Mouse (Mus musculus): ENCODE measurements around the gene Pcdh15.

The Pcdh15 gene

DNA sequence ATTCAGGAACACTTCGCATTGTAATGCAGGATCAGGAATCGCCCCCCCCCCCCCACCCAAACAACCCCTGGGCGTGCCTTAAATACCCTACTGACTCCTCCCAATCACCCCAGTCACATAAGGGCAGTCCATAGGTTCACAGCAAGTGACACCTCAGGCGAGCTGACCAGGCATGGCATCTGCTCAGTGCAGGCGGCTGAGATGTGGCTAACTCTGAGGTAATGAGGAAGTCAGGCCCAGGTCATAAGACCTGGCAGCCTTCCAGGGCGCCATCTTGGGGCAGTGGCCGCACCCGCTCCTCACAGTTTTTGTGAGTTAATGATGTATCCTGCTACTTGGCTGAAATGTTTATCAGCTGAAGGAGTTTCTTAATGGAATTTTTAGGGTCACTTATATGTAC lies 713.2 kb downstream of the Pcdh15 start:
- DNase-seq (ENCODE audit: low read depth, low spot score): no peak

DNA sequence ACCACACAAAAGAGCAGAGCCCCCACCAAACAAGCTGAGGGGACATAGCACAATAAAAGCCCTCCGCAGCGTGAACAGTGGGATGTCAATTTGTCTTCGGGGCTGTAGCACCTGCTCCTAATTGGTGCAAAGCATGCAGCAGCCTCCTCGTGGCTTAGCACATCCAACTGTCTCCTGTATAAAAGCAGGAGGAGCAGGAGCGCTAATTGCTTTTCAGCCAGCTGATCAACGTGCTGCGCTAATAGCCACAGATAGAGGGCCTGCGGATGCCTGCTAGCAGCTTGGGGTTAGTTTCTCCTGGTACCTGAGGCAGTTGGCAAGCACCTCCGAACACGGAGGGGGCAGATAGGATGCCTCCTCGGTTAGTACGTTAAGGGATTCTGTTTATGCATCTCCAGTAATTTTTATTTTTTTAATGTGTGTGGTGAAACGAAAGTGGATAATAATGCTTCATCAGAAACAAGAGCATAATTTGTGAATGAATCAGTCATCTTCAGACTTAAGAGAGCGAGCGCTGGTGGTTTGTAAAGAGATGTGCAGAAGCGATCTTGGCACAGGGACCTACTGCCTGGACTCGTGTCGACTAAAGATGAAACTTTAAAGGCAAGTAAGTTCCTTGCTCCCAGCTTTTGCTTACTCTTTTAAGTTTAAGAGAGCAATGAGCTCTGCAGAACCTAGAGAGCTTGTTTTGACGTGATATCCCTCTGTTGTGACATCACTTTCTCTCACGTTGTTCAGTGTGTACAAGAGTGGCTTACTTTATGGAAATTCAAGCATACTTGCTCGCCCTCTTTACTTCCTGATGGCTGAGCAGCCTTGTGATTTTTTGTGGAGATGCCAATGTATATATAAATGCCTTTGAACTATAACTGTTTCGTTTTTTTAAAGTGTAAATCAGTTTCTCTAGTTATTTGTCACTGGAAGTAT lies 722.8 kb downstream of the Pcdh15 start:
- DNase-seq (ENCODE audit: low read depth, low spot score): no peak

DNA sequence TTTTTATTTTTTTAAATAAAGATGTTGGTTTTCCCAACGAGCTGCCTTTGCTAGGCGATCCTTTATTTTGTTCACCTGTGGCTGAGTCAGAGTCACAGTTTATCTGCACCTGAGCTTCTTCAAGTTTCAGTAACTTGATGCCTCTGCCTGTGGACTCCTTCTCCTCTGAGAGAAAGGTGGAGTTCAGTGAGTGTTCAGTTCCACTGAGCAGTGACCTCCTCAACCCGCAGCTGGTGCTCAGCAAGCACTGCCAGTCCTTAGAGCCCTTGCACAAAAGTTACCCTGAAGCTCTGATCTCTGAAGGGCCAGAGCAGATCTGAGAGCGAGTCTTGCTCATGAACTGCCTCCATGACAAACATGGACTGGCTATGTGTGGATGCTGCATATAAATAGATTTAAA lies 724.1 kb downstream of the Pcdh15 start:
- no peak for DNase-seq (ENCODE audit: low read depth, low spot score)

DNA sequence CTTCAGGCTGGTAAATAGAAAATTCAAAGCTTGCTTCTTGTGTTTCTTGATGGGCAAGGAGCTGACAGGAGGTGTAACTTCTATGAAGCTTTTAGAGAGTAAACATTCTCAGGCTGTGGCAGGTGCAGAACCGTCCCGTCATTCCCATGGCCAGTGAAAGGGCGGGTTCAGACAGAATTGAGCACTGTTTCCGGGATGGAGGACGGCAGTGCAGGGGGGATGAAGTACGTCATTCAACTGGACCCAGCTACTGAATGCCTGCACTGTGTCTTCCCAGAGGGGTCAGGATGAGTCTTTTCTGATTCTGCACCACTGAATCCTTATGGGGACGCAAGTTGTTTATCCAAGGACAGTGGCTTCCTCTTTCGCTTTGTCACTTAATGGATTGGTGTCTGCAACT lies 727.2 kb downstream of the Pcdh15 start:
- no peak for DNase-seq (ENCODE audit: low read depth, low spot score)

DNA sequence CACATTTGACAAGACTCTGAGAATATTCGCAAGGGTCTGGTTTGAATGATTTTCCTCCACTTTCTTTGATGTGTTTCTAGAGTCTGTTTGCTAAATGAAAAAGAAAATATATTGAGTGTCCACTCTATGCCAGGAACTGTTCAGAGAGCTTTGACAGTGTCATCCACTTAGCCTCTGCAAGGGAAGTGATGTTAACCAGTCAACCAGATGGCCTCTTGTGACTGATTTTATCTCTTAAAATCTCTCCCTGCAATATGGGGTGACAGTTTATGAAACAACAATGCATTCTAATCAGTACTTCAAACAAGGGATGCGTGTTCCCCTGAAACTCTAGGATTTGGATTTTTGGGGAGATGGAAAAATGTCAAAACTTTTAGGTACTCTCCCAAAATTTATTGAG lies 729.6 kb downstream of the Pcdh15 start:
- no peak for DNase-seq (ENCODE audit: low read depth, low spot score)

DNA sequence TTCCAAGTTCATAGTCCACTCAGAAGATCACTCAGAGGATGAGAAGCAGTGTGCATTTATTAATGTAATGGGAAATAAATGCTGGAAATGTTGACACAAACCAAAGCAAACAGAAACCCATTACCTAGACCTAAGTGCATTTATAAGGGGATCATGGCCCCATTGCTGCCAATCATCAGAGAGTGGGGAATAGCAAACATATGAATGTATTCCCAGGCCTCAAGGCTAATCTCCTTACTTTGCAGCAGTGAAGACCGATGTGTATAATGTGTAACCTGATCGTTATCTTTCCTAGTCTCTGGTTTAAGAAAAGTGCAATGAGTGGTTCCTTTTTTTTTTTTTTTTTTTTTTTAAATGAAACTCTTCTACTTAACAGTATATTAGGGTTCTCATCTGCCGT lies 745.9 kb downstream of the Pcdh15 start:
- no peak for DNase-seq (ENCODE audit: low read depth, low spot score)

DNA sequence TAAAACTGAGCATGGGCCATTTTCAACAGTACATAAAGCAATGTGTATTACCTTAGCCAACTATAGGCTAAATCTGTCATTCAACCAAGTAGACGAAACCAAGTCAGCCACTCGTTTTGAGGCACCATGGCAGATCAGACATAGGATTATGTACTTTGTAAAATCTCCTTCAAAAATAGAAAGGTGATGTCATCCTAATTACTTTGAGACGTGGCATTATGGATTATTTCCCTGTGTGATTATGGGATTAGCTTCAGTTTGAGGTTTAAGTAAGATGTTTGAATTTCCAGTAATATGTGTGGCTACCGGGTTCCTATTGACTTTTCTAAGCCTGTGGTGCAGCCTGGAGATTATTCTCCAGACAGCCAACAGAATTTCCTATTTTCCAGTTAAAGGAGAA lies 763.0 kb downstream of the Pcdh15 start:
- no peak for DNase-seq (ENCODE audit: low read depth, low spot score)

DNA sequence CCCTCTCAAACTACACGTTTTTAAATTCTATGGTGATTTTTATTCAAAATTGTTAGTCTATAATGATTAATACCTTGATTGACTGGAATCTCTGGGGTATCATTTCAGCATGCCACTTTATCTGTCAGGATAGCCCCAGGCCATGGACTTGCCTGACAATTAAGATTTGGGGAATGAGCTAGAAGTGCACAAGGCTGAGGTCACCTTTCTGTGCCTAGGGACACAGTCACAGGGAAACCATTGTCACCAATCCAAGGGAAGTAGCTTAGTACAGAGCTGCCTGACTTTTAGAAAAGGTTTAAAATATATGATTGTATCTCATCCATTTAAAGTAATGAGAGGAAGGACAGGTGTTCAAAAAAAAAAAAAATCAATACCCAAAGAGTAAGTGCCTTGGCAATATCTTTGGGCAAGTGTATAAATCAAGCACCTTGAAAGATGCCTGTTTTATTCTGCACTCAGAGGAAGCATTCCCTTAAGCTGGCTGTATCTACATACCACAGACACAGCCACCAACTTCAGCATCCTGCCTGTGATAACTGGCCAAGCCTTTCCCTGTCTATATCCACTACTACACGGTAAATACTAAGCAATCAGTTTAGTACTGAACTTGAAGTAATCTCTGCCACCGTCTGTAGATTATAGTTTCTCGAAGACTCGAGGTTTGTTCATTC lies 779.0 kb downstream of the Pcdh15 start:
- no peak for DNase-seq (ENCODE audit: low read depth, low spot score)

DNA sequence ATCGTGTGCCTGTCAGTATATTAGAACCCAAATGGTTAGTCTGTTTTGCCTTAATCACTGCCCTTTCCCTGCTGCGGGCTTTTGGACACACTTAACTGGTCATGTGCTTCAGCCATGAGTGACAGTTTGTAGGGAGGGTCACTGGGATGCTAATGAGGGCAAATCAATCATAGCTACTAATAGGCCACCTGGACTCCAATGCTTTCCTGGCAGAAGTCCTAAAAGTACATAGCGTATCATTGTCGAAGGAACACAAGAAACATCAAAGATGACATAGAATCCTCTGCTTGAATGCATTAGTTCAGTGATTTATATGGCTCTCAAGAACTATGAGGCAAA lies 779.6 kb downstream of the Pcdh15 start:
- no peak for DNase-seq (ENCODE audit: low read depth, low spot score)

DNA sequence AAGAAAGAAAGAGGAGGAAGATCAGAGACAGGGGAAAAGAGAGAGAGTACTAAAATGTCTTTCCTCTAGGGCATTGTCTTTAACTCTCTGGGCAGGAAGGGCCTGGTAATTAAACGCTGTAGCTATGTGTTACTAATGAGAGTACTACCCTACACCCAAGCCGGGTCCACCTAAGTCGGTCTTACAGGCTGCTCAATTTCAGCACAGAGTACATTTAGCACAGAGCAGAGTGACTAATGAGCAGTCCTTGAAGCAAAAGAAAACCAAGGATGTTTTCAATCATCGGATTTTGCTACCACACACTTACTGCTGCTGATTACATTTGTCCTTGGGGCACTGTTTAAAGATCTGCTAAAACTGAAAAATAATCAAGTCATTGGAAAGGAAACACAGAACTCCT lies 788.6 kb downstream of the Pcdh15 start:
- no peak for DNase-seq (ENCODE audit: low read depth, low spot score)

DNA sequence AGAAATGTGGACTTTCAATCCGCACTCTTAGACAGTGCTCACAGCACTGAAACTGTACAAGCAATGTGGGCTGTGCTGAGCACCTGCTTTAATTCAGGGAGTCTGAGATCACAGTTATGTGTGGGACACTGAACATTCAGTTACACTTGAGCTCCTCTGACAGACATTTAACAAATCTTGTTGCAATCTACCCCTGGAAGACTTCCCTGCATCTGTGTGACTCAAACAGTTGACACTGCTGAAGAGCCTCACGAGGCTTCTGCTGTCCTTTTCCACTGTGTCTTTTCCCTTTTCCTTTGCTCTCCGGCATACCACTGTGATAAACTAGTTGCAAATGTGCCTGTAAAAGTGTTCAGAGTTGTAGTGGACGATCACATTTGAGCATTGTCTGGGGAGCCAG lies 793.1 kb downstream of the Pcdh15 start:
- no peak for DNase-seq (ENCODE audit: low read depth, low spot score)

DNA sequence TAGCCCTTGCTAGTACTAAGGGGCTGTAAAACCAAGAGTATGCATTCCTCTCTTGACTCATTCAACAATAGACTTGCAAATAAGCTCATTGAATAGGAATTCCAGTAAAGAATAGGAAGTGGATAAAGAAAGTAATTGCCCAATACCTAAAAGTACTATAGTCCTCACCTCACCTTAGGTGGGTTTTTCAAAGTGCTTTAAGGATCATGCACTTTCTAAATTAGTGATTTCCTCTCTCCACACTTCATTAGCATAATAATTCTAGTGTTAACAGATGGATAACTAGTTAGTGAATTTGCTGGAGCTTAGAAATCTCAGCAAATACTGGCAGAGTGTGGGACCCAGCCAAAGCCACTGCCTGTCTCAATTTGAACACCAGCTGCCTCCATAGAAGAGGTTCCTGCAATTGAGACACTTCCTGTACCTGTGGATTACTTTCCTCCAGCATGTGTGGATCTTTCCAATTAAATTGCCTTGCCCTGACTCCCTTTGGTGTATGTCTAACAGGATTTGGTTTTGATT lies 797.0 kb downstream of the Pcdh15 start:
- DNase-seq (ENCODE audit: low read depth, low spot score): no peak

DNA sequence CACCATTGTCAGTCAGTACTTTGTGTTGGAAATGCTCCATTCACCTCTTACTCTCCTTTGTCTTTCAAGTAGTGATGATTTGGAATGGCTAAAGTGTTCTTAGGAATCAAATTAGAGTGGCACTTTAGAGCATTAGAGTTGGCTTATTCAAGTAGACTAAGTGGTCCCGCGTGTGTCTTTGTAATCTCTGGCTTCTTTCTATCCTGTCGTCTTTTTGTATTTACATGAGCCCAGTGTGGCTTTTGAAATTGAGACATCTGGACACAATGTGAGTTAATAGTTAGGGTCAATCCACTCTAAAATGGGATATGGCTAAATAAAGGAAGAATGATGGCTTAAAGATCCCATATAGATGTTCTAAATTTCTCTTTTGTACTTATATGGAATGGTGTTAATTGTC lies 800.0 kb downstream of the Pcdh15 start:
- no peak for DNase-seq (ENCODE audit: low read depth, low spot score)

DNA sequence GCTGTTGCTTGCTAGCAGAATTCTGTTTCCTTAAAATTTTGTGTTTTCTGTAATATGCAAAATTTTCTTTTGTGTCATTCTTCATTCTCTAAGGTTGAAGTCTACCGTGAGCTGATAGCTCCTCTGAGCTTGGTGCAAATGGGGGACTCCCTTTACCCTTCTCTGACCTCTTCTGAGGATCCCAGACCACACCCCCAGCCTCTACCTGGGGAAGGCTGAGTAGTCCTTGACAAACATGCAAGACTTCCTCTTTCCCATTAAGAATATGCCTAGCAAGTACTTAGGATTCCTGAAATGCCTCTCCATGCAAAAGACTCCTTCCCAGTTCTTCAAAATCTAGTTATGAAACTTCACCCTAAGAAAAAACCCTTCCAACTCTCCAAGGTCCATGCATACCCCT lies 808.5 kb downstream of the Pcdh15 start:
- DNase-seq (ENCODE audit: low read depth, low spot score): no peak

DNA sequence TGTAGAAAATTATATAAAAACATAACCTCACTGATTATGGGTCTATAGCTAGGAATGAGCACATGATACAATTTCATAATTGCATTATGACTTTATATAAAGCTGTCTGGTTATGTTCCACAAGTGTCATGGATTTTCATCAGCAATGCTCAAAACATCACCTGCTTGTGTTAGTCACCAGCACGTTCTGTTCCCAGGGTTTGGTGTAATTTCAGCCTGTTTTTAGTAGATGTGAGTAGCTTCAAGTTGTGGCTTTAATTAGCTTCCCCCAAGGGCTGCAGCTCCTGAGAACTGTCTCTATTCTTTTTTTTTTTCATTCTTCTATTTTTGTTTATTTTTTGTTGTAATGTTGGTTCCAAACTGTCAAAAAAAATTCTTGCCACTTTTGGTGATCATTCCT lies 809.4 kb downstream of the Pcdh15 start:
- DNase-seq (ENCODE audit: low read depth, low spot score): no peak

DNA sequence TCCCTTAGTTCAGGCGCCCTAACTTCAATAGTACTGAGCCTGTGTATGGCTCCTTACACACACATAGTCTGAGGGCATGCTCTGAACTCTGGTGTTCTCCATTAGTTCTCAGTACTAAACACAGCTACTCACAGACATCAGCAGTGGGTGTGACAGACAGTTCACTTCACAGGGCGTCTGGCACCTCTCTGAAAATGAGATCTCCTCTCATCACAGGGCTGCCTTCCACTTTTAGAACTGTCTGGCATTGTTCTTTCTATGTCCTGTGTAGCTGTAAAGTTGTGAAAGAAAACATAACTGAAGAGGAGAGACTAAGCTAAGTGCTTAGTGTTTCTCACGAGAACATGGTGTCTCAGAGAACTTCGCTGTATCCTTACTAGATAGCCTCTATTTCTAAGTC lies 816.0 kb downstream of the Pcdh15 start:
- DNase-seq (ENCODE audit: low read depth, low spot score): no peak

DNA sequence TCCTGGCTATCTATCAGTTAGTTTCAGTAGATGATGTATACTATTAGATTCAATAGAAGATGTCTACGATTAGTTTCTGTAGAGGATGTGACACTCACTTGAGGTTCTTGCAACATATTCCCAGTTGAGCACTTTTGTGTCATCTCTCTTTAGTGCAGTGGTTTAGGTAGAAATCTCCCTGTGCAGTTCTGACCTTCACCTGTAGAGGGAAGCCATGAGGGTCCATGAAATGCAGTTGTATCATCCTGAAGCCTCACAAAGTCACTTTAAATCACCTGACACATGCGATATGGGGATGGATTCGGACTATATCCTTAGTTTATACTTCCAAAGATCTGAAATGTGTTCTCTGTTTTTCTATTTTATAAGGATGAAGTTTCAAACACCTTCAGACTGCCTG lies 822.4 kb downstream of the Pcdh15 start:
- no peak for DNase-seq (ENCODE audit: low read depth, low spot score)

DNA sequence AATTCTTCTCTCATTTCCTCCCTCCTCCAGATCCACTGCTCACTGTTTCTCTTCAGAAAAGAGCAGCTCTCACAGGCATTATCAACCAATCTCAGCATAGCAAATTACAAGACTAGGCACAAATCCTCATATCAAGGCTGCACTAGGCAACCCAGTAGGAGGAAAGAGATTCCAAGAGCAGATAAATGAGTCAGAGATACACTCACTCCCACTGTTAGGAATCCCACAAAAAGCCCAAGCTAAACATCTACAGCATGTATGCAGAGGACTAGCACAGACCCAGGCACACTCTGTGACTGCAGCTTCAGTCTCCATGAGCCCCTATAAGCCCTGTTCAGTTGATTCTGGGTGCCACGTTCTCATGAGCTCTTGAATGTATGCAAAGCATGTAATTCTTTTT lies 829.5 kb downstream of the Pcdh15 start:
- DNase-seq (ENCODE audit: low read depth, low spot score): no peak

DNA sequence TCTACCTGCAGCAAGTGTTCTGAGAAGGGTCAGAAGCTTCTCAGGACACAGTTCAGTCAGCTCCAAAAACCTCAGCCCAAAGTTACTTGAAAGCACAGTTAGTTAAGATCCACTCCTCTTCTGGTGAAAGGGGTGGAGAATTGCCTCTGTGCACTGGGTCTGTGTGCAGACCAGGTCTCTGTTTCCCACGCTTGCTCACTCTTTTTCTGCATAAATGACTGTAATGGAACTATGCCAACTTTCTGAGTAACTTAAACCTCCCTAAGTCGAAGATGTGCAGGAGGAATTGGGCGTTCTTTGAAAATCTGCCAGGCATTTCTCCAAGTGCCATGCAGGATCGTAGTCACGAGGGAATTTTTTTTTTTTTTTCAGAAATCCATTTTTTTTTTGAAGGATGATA lies 830.6 kb downstream of the Pcdh15 start:
- DNase-seq (ENCODE audit: low read depth, low spot score): no peak

DNA sequence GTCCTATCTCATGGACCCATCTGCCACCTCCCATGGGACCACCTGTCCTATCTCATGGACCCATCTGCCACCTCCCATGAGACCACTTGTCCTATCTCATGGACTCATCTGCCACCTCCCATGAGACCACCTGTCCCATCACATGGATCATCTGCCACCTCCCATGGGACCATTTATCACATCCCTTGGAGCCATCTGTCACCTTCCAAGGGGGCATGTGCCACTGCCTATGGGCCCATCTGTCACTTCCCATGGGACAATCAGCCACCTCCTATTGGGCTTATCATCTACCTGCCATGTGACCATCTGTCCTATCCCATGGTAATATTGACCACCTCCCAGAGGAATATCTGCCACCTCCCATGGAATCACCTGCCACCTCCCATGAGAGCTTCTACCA lies 832.0 kb downstream of the Pcdh15 start:
- no peak for DNase-seq (ENCODE audit: low read depth, low spot score)

DNA sequence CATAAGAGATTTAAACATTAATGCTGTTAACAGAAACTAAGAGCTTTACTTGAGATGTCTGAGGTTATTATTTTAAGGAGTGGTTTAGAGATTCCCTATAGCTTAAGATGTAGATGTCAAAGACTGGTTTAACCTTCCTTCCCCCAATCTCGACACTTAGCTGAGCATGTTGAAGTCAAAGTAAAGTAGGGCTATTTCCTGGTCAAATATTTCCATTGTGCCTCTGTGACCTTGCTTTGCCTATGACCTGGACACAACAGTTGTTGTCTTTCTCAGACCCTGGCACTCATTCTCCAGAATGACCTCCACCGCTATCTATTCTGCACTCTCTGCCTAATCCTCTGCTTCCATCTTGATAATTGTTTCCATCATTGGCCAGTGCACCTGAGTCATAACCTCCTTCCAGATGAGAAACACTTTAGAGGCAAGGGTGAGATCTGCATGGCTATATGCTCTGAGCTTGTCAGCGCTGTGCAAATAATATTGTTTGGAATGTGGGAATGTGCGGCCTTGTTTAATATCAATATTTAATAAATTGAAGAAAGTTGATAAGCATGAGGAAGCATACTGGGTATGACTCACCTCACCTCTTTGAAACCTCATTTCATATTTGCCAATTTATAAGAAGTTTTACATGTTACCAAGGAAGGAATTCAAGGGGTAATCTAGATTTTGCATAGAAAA lies 833.0 kb downstream of the Pcdh15 start:
- DNase-seq (ENCODE audit: low read depth, low spot score): no peak

DNA sequence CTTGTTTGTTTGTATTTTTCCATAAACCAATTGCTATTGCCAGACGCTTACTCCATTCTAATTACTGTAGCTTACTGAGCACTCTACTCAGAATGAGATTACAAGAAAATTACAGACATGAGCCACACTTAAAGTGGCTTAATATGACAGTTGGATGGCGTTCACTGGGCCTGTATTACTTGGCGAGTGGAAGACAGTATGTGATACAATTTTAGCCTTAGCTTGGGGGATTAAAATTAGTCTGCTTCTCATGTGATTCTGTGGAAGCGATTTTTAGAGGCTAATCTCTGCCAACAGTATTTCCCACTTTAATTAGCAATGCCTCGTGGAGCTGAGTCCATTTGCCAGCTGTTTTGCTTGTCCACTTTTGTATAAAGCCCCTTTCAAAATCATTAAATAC lies 837.0 kb downstream of the Pcdh15 start:
- no peak for DNase-seq (ENCODE audit: low read depth, low spot score)

DNA sequence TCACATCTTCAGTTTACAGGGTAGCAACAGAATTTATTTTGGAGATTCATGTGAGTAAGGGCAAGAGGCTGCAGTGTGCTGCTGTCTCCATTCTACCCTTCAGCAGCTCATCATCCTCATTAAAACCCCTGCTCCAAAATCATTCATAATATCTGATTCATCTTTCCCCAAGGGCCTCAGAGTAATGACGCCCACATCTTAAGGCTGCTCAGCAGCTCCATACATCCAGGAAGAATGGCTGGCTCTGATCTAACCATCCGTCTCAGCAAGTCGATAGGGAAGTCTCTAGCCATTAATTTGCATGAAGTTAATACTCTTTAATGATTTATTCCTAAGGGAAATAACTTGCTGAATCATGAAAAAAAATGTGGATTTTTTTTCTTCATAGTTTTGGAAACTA lies 839.8 kb downstream of the Pcdh15 start:
- DNase-seq (ENCODE audit: low read depth, low spot score): no peak

All from skeletal muscle tissue, adult 2 months (tissue).